Mouse (Mus musculus) neutrophil, adult 5-6 weeks (primary cell): ENCODE measurements around the gene Ssh1. TPM values are rescaled to one million over a fixed set of nuclear protein-coding genes. Genes with fewer than 3 reads are reported as not detected.

Experiments used
- ATAC-seq: fragments of 151-379, 151-347 bp; 2 replicates; pipeline ENCODE4 v1.8.0; 2017; ENCODE audit warnings: mild to moderate bottlenecking, moderate TSS enrichment; ENCODE audit not compliant: insufficient number of reproducible peaks, poor library complexity, low FRiP score, severe bottlenecking; ENCODE audit errors: extremely low read depth
- total RNA-seq: library from RNA; stranded (forward); fragments of 200-1000 nt; gene quantifications from 2 replicates; pipeline ENCODE4 v1.2.3, GENCODE M21; 2017

Ssh1 gene
- 19.5 and 20.4 TPM in 2 replicates for total RNA-seq

GRCm38 (mm10) chr5:113993487-113994465 is at the start of gene Ssh1:
TSS of gene Ssh1 (minus strand) at chr5:113993894.
- no peak for ATAC-seq

- no peak for ATAC-seq
Measured at GRCm38 (mm10) chr5:114041327-114041930, 47.7 kb upstream of the Ssh1 start.

GRCm38 (mm10) chr5:114040911-114041310 is 47.2 kb upstream of the Ssh1 start:
- no peak for ATAC-seq

- no peak for ATAC-seq
Measured at GRCm38 (mm10) chr5:114040508-114040907, 46.8 kb upstream of the Ssh1 start.

- ATAC-seq, result no peak
Measured at GRCm38 (mm10) chr5:114035111-114035510, 41.4 kb upstream of the Ssh1 start.

- no peak for ATAC-seq
Measured at GRCm38 (mm10) chr5:114034393-114034792, 40.7 kb upstream of the Ssh1 start.

- ATAC-seq, result no peak
Measured at GRCm38 (mm10) chr5:114032161-114032763, 38.6 kb upstream of the Ssh1 start.

- no peak for ATAC-seq
Measured at GRCm38 (mm10) chr5:114030652-114031051, 37.0 kb upstream of the Ssh1 start.

- no peak for ATAC-seq
Measured at GRCm38 (mm10) chr5:114028111-114028510, 34.4 kb upstream of the Ssh1 start.

GRCm38 (mm10) chr5:114027217-114027944 is 33.7 kb upstream of the Ssh1 start:
- ATAC-seq, result no peak

GRCm38 (mm10) chr5:114024885-114025284 is 31.2 kb upstream of the Ssh1 start:
- ATAC-seq, result no peak

GRCm38 (mm10) chr5:114024390-114024789 is 30.7 kb upstream of the Ssh1 start:
- no peak for ATAC-seq

- ATAC-seq, result no peak
Measured at GRCm38 (mm10) chr5:114015121-114015520, 21.4 kb upstream of the Ssh1 start.

GRCm38 (mm10) chr5:114009049-114009448 is 15.4 kb upstream of the Ssh1 start:
- no peak for ATAC-seq

- ATAC-seq, result no peak
Measured at GRCm38 (mm10) chr5:114007753-114008453, 14.2 kb upstream of the Ssh1 start.

GRCm38 (mm10) chr5:114006974-114007373 is 13.3 kb upstream of the Ssh1 start:
- ATAC-seq, result no peak

GRCm38 (mm10) chr5:114005100-114005499 is 11.4 kb upstream of the Ssh1 start:
- no peak for ATAC-seq

GRCm38 (mm10) chr5:114004573-114004972 is 10.9 kb upstream of the Ssh1 start:
- no peak for ATAC-seq

- no peak for ATAC-seq
Measured at GRCm38 (mm10) chr5:114003542-114003941, 9.8 kb upstream of the Ssh1 start, which contains the start of gene Dao. TSS of gene Dao (plus strand) at chr5:114003703.
